Mouse (Mus musculus): ENCODE results near the gene Ncf1. TPM values are rescaled to one million over a fixed set of nuclear protein-coding genes. Genes with fewer than 3 reads are reported as not detected.

Gene Ncf1
- 1.5 and 1.8 TPM in 2 replicates for polyA plus RNA-seq (2015; fragmentation: Nextera tagmentation; extraction: Ambion mirVana)

DNA sequence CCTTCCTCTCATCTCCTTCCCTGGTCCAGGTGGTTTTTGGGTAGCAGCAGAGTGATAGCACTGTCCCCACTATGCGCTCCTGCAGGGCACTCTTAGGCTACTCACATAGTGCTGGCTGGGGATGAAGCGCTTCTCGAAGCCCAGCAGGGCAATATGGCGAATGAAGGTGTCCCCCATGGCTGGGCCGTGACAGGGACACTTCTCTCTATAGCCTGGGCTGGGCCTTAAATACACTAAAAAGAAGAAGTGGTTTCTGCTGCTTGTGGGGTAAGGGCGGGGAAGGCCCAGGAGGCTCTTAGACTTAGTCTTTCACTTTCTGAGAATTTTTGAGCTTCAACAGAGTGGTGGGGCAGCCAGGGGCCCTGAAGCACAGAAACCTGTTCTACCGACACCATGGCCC is at the start of gene Ncf1:
TSS of gene Ncf1 (minus strand) at position 235 of the 400 bp plus-strand sequence.
- Histone ChIP-seq H3K9me3 (replicated peaks) (no peaks in the 10 kb centered on the region), H3K4me3 (no peak within 1 kb of the TSS), H3K27me3 (no peaks in the 10 kb centered on the region), H3K27ac (no peak within 1 kb of the TSS), H3K4me1 (0 out of 2 replicates have a peak, but pooled peaks cover 6% of the 10 kb centered on the region), H3K9ac (no peak within 1 kb of the TSS), H3K4me2 (no peak within 1 kb of the TSS), H3K36me3 (ENCODE audit: poor library complexity, severe bottlenecking) (no peaks in the 10 kb centered on the region)
- 88% methylated on average over 7 of the region's 7 CpGs for WGBS
- ATAC-seq = no peak

DNA sequence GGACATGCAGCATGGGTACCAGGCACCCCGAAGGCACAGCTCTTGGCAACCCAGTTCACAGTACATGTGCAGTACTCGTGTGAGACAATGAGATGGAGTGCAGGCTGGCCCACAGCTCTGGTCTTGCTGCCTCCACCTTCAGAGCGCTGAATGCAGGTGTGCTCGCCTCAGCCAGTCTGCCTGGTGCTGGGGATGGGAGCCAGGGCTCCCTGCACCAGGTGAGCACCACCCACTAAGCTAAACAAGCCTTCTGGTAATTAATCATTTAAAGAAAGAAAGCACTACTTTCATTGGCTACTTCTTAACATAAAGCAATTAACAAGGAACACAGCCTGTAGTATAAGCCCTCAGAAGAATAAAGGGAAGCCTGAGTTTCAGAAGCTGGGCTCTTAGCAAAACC is 47.7 kb upstream of the Ncf1 start:
- no peak overlapping the region for H3K4me3 ChIP-seq
- 85% methylated on average over 4 of the region's 4 CpGs for WGBS
- H3K4me2 ChIP-seq = no peak overlapping the region
- no peaks in the 10 kb centered on the region for H3K9me3 ChIP-seq (replicated peaks)
- no peaks in the 10 kb centered on the region for H3K27me3 ChIP-seq
- no peak for ATAC-seq
- no peaks in the 10 kb centered on the region for H3K4me1 ChIP-seq
- no peak overlapping the region for H3K9ac ChIP-seq
- peaks cover 93% of the 10 kb centered on the region for H3K36me3 ChIP-seq (ENCODE audit: poor library complexity, severe bottlenecking)
- H3K27ac ChIP-seq = no peak overlapping the region

DNA sequence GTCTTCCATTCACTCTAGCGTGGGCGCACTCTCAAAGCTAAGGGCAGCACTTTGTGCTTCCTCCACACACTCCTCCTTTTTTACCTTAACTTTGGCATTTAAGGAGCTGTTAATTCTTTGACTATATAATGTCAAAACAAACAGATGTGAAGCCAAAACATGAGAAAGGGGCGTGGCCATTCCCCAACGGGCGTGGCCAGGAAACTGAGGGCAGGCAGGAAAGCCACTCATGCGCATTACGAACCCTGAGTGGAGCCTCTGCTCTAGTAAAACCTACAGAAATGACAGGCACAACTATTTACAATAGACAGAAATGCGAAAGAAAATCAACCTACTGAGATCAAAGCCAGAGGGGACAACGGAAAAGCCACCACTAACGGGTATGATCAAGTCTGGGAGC is 46.1 kb upstream of the Ncf1 start:
- Histone ChIP-seq H3K9me3 (replicated peaks) (no peaks in the 10 kb centered on the region), H3K4me2 (no peak overlapping the region), H3K4me3 (no peak overlapping the region), H3K27ac (no peak overlapping the region), H3K9ac (no peak overlapping the region), H3K27me3 (no peaks in the 10 kb centered on the region), H3K36me3 (ENCODE audit: poor library complexity, severe bottlenecking) (peaks cover 97% of the 10 kb centered on the region), H3K4me1 (no peaks in the 10 kb centered on the region)
- ATAC-seq = no peak
- WGBS = 92% methylated on average over 10 of the region's 10 CpGs

DNA sequence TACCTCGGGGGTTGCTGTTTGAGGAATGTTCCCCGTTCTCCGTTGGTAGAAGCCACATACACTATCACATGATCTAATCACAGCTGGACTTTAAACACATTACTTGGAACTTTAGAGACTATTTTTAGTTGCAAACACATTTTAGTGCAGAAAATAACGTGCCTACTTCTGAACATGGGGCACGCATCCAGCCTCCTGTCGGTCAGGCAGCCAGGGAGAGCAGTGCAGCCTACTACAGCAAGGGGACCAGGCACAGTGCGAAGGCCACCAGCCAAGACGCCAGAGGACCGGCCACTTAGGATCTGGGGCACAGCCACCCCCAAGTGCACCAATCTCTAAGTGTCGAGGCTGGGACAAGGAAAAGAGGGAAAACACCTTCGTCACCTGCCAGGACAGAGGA is 45.6 kb upstream of the Ncf1 start:
- Histone ChIP-seq H3K4me1 (no peaks in the 10 kb centered on the region), H3K27ac (no peak overlapping the region), H3K9ac (no peak overlapping the region), H3K36me3 (ENCODE audit: poor library complexity, severe bottlenecking) (peaks cover 97% of the 10 kb centered on the region), H3K4me2 (no peak overlapping the region), H3K9me3 (replicated peaks) (no peaks in the 10 kb centered on the region), H3K27me3 (no peaks in the 10 kb centered on the region), H3K4me3 (no peak overlapping the region)
- 88% methylated on average over 11 of the region's 11 CpGs for WGBS
- ATAC-seq = no peak

DNA sequence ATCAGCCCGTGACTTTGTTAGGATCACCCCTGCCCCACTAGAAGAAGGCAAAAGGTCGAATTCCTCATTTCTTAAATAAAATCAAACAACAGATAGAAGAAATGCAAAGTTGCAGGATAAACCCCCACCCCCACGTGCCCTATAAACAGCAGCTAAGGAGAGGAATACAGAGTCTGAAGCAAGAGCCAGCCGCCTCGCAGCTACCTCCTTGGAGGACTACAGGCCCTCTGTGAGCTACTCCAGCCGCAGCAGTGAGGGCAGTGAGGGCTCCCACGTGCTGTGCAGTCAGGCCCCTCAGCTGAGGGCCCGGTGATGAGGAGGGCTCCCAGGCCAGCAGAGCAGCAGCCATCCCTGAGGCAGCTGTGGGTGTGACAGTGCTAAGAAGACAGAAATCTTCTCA is 44.3 kb upstream of the Ncf1 start:
- H3K4me2 ChIP-seq = no peak overlapping the region
- no peaks in the 10 kb centered on the region for H3K27me3 ChIP-seq
- no peak overlapping the region for H3K27ac ChIP-seq
- H3K36me3 ChIP-seq (ENCODE audit: poor library complexity, severe bottlenecking) = peaks cover 96% of the 10 kb centered on the region
- no peaks in the 10 kb centered on the region for H3K4me1 ChIP-seq
- no peak for ATAC-seq
- WGBS = 91% methylated on average over 8 of the region's 8 CpGs
- no peaks in the 10 kb centered on the region for H3K9me3 ChIP-seq (replicated peaks)
- H3K9ac ChIP-seq = no peak overlapping the region
- H3K4me3 ChIP-seq = no peak overlapping the region

DNA sequence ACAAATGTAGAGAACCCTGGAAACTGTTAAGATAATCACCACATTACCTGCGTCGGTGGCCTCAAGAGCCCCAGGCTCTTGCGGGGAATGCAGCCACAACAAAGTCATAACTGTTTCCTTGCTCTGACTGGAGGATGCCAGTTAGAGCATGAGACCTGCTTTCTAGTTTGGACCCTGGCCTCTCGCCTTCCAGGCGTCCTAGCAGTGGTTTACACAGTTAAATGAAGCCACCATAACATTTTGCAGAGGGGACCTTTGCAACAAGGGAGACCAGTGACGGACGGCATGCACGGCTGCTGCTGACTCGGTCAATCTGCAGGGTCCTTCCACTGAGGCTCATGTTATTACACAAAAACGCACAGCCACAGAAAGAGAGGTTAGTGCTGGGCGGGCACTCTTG is 43.3 kb upstream of the Ncf1 start:
- no peaks in the 10 kb centered on the region for H3K9me3 ChIP-seq (replicated peaks)
- no peak overlapping the region for H3K4me2 ChIP-seq
- H3K36me3 ChIP-seq (ENCODE audit: poor library complexity, severe bottlenecking) = peaks cover 96% of the 10 kb centered on the region
- H3K4me1 ChIP-seq = no peaks in the 10 kb centered on the region
- no peak overlapping the region for H3K4me3 ChIP-seq
- ATAC-seq = no peak
- H3K9ac ChIP-seq = no peak overlapping the region
- no peak overlapping the region for H3K27ac ChIP-seq
- no peaks in the 10 kb centered on the region for H3K27me3 ChIP-seq
- 82% methylated on average over 11 of the region's 11 CpGs for WGBS

DNA sequence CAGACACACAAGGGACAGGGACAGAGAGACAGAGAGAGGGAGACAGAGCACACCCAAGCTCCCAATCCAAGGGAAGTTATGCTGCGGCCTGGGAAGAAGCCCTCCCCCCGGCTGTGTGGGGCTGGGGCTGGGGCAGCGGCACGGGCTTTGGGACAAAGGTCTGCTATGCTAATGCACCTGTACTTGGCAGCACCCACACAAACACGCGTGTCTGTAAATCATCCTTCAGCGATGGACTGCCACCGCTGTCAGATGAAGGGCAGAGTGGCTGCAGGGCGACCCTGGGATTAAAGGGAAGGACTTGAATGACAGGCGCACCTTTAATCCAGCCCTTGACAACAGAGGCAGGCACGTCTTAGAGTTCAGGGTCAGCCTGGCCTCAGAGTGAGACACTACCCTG is 42.0 kb upstream of the Ncf1 start:
- no peaks in the 10 kb centered on the region for H3K4me1 ChIP-seq
- no peaks in the 10 kb centered on the region for H3K27me3 ChIP-seq
- peaks cover 96% of the 10 kb centered on the region for H3K36me3 ChIP-seq (ENCODE audit: poor library complexity, severe bottlenecking)
- H3K9me3 ChIP-seq (replicated peaks) = no peaks in the 10 kb centered on the region
- WGBS = 90% methylated on average over 11 of the region's 11 CpGs
- no peak overlapping the region for H3K9ac ChIP-seq
- no peak overlapping the region for H3K27ac ChIP-seq
- H3K4me3 ChIP-seq = no peak overlapping the region
- no peak overlapping the region for H3K4me2 ChIP-seq
- ATAC-seq = no peak

DNA sequence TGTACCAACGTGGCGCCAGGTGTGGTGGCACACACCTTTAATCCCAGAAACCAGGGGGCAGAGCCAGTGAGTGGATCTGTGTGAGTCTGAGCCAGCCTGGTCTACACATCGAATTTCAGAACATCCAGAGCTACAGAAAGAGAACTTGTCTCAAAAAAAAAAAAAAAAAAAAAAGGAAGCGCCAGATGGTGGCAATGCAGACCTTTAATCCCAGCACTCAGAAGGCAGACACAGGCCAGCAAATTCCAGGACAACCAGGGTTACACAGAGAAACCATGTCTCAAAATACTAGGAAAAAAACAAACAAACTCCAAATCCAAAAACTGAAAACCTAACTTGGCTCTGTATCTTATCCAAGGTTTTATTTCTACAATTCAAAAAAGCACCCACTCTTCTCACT is 41.1 kb upstream of the Ncf1 start:
- no peaks in the 10 kb centered on the region for H3K4me1 ChIP-seq
- peaks cover 97% of the 10 kb centered on the region for H3K36me3 ChIP-seq (ENCODE audit: poor library complexity, severe bottlenecking)
- no peak overlapping the region for H3K4me2 ChIP-seq
- no peaks in the 10 kb centered on the region for H3K27me3 ChIP-seq
- ATAC-seq = no peak
- no peak overlapping the region for H3K4me3 ChIP-seq
- 90% methylated on average over 4 of the region's 4 CpGs for WGBS
- no peaks in the 10 kb centered on the region for H3K9me3 ChIP-seq (replicated peaks)
- H3K27ac ChIP-seq = no peak overlapping the region
- H3K9ac ChIP-seq = no peak overlapping the region

DNA sequence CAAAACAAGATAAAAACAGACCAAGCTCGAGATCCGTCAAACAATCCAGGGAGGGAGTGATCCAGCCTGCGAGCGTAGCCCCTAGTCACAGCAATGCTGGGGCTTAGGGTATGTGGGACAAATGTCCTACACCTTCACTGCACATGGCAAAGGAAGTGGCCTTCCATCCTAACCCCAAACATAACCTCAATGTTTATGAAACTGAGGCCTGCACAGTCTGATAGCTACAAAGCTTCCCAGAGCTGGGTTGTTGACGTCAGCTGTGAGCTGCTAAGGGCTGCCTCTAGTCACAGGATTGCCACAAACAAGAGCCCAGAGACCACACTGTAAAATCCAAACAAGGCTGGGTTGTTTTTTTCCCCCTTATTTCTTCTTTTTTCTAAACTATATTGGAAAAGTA is 40.3 kb upstream of the Ncf1 start:
- no peak overlapping the region for H3K4me3 ChIP-seq
- H3K4me1 ChIP-seq = no peaks in the 10 kb centered on the region
- H3K9me3 ChIP-seq (replicated peaks) = no peaks in the 10 kb centered on the region
- no peak overlapping the region for H3K4me2 ChIP-seq
- no peak overlapping the region for H3K9ac ChIP-seq
- no peak for ATAC-seq
- H3K27me3 ChIP-seq = no peaks in the 10 kb centered on the region
- 87% methylated on average over 5 of the region's 5 CpGs for WGBS
- peaks cover 97% of the 10 kb centered on the region for H3K36me3 ChIP-seq (ENCODE audit: poor library complexity, severe bottlenecking)
- H3K27ac ChIP-seq = no peak overlapping the region

DNA sequence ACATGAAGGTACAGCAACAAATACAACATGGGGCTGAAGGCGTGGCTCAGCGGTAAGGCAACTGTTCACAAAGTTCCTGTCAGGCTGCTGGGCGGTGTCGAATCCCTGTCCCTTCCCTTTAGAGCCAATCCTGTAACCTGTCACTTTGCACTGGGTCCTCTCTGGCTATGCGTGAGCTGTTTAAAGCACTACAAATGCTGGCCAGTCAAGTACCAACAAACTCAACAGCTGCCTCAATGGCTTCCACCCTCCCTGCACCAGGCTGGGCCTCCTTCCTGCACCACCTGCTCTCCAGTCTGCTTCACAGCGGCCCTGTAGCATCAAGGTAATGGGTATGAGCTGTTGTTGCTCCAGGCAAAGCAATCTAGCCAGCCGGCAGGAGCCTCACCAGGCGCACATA is 39.3 kb upstream of the Ncf1 start:
- Histone ChIP-seq H3K4me3 (no peak overlapping the region), H3K4me1 (no peaks in the 10 kb centered on the region), H3K9ac (no peak overlapping the region), H3K9me3 (replicated peaks) (no peaks in the 10 kb centered on the region), H3K27ac (no peak overlapping the region), H3K27me3 (no peaks in the 10 kb centered on the region), H3K36me3 (ENCODE audit: poor library complexity, severe bottlenecking) (peaks cover 99% of the 10 kb centered on the region), H3K4me2 (no peak overlapping the region)
- no peak for ATAC-seq
- WGBS = 98% methylated on average over 8 of the region's 8 CpGs

DNA sequence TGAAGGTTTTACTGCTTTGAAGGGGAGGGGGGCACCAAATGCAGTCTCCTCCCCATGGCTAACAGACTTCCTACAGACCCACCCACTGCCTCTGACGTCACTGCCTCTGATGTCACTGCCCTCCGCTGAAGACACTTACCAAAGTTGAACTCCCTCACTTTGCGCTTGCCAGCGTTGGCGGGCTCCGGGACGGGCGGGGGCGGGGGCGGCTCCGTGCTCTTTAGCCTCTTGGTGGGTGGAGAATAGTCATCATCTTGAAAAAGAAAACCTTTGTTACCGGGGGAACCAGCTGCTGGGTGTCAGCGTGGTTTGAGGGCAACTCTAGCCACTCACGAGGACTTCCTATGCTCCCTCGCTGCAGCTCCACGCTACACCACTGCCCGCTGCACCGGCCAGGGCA is 37.0 kb upstream of the Ncf1 start:
- 87% methylated on average over 18 of the region's 18 CpGs for WGBS
- Histone ChIP-seq H3K27me3 (no peaks in the 10 kb centered on the region), H3K9me3 (replicated peaks) (no peaks in the 10 kb centered on the region), H3K4me3 (no peak overlapping the region), H3K27ac (no peak overlapping the region), H3K36me3 (ENCODE audit: poor library complexity, severe bottlenecking) (peaks cover 99% of the 10 kb centered on the region), H3K9ac (no peak overlapping the region), H3K4me2 (no peak overlapping the region), H3K4me1 (no peaks in the 10 kb centered on the region)
- no peak for ATAC-seq

DNA sequence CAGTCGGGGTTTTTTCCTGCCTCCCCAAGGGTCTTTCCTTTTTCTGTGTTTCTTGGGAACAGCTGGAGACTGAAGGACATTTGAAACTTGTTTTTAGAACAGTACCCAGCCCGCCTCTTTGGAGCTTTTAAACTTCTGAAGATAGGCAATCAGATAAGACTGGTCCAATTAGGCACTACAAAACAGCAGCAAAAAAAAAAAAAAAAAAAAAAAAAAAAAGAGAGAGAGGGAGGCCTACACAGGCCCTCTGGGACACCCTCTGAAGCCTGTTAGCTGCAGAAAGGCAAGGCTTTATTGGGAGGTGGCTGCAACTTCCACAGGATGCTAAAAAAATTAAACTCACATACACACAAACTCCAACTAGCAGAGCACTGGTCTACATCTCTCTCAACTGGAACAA is 36.5 kb upstream of the Ncf1 start:
- no peak overlapping the region for H3K4me3 ChIP-seq
- H3K4me1 ChIP-seq = no peaks in the 10 kb centered on the region
- no peak overlapping the region for H3K27ac ChIP-seq
- H3K9me3 ChIP-seq (replicated peaks) = no peaks in the 10 kb centered on the region
- H3K36me3 ChIP-seq (ENCODE audit: poor library complexity, severe bottlenecking) = peaks cover 99% of the 10 kb centered on the region
- no peak overlapping the region for H3K9ac ChIP-seq
- no peak overlapping the region for H3K4me2 ChIP-seq
- no peak for ATAC-seq
- H3K27me3 ChIP-seq = no peaks in the 10 kb centered on the region
- WGBS = 85% methylated on average over 2 of the region's 2 CpGs

DNA sequence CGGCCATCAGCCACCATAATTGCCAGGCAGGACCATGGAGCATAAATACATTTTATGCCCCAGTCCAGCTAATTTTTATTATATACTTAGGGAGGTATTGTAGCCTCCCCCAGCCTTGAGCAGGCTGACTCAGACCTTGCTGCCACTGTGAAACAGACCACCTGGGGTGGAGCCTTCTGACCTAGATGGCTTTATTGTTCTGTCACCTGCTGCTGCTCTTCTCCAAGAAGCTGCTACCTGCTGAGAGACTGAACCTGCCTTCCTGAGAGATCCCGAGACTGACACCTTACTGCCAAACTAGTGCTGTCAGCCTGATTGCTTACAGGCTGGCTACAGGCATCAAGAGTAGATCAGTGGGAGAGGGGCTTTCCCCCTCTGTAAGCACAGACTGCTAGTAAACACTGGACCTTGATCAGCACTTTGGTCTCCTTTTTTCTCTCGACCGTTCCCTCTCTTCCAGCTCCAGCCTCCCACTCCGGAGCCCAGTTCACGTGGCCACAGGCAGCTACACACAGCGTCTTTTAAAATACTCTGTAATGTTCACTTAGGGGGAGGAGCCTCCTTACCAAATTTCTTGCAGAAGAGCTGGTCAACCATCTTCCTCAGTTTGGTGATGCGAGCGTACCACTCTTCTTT is 30.7 kb upstream of the Ncf1 start:
- no peak overlapping the region for H3K27ac ChIP-seq
- no peak overlapping the region for H3K4me2 ChIP-seq
- peaks cover 96% of the 10 kb centered on the region for H3K36me3 ChIP-seq (ENCODE audit: poor library complexity, severe bottlenecking)
- H3K9ac ChIP-seq = no peak overlapping the region
- H3K4me3 ChIP-seq = no peak overlapping the region
- no peaks in the 10 kb centered on the region for H3K9me3 ChIP-seq (replicated peaks)
- WGBS = 90% methylated on average over 9 of the region's 9 CpGs
- no peak for ATAC-seq
- H3K27me3 ChIP-seq = no peaks in the 10 kb centered on the region
- no peaks in the 10 kb centered on the region for H3K4me1 ChIP-seq
